Mouse (Mus musculus): Measurements from ENCODE around the gene Rasl11b.

DNA sequence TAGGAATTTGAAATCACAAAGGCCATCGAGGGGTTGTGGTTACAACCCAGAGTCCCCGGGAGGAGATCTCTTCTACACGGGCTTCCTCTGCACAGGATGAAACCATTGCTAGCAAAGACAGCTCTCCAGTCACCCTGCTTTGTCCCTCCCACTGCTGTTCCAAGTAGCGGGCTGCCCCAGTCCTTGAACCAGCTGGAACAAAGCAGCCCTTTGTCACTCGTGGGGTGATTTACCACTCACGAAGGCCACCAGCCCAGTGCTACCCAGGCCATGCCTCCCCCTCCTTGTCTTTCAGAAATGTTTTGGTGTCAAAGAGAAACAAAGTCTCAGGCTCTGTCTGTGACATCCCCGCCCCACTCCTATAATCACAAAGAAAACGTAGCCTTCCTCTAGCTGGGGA is 10.4 kb downstream of the Rasl11b start:
- TF ChIP-seq EP300 (IDR thresholded peaks at IDR 0.05; ENCODE audit: low read depth) (no peak), CTCF (IDR thresholded peaks at IDR 0.05; ENCODE audit: low read depth) (no peak)

Data from liver, embryonic 14.5 days (tissue).